Mouse (Mus musculus): Measurements from ENCODE around the gene Nek5. TPM values are rescaled to one million over a fixed set of nuclear protein-coding genes. Genes with fewer than 3 reads are reported as not detected.

Nek5 gene
- total RNA-seq, 2 experiments from 2014 or later: 0.33 TPM; not detected in 1

Other genes with a start within 250 kb of the Nek5 start
- gene Defb9, start 239.6 kb downstream of the Nek5 start, total RNA-seq (2021): not detected
- gene Defb11, start 218.6 kb downstream of the Nek5 start, total RNA-seq (2021): not detected
- not detected for gene Defb15, start 192.3 kb downstream of the Nek5 start, total RNA-seq (2021)
- gene Defb35, start 186.7 kb downstream of the Nek5 start, total RNA-seq (2021): not detected
- not detected for gene Defb13, start 178.3 kb downstream of the Nek5 start, total RNA-seq (2021)
- gene Fam90a1a, start 166.3 kb downstream of the Nek5 start, total RNA-seq (2021): not detected
- gene Ccdc70, start 155.3 kb downstream of the Nek5 start, total RNA-seq (2021): not detected
- gene Atp7b, start 64.7 kb downstream of the Nek5 start, total RNA-seq (2021): under 1 TPM; 0.15 to 0.33 TPM
- 1 to 10 TPM; 8.3 to 9.6 TPM for gene Alg11, start 64.3 kb downstream of the Nek5 start, total RNA-seq (2021)
- 1 to 10 TPM; 1.9 to 2.2 TPM for gene Nek3, start 41.4 kb upstream of the Nek5 start, total RNA-seq (2021)
- under 1 TPM; 0.13 to 0.74 TPM for gene Ckap2, start 60.8 kb upstream of the Nek5 start, total RNA-seq (2021)
- 10 to 100 TPM; 26.7 to 29.0 TPM for gene Vps36, start 67.8 kb upstream of the Nek5 start, total RNA-seq (2021)
- 1 to 10 TPM; 4.2 to 4.5 TPM for gene Thsd1, start 102.3 kb upstream of the Nek5 start, total RNA-seq (2021)
- not detected for gene Tpte, start 158.4 kb upstream of the Nek5 start, total RNA-seq (2021)